Mouse (Mus musculus) myocyte (in vitro differentiated cells): ENCODE measurements around the gene Ccl27a.
"Not testable (repeated sequence)": the region's sequence is repeated elsewhere in the genome, so short reads cannot be mapped to it uniquely, and the experiment has no call there.

Experiments used
- CEBPB ChIP-seq: IDR thresholded peaks from 2 replicates; pipeline ENCODE4 v1.6.1; 2011; ENCODE audit warnings: mild to moderate bottlenecking, moderate library complexity; ENCODE audit not compliant: poor library complexity, insufficient read depth, severe bottlenecking
- E2F4 ChIP-seq: IDR thresholded peaks from one replicate; pipeline ENCODE4 v1.6.1; 2011; ENCODE audit warnings: mild to moderate bottlenecking, control low read depth, moderate library complexity; ENCODE audit not compliant: insufficient read depth
- MAX ChIP-seq: IDR thresholded peaks from one replicate; pipeline ENCODE4 v1.6.1; 2011; ENCODE audit warnings: low read depth, mild to moderate bottlenecking, control low read depth
- MYOD1 ChIP-seq, 3 experiments: IDR thresholded peaks; one replicate each; pipeline ENCODE4 v1.6.1; 2011; ENCODE audit warnings: control low read depth in 2 of 3, low read depth in 2 of 3, mild to moderate bottlenecking in 2 of 3, moderate library complexity in 1 of 3; ENCODE audit not compliant: insufficient read length in 2 of 3, control insufficient read depth in 1 of 3
- MYOG ChIP-seq, 3 experiments: IDR thresholded peaks; one replicate each; pipeline ENCODE4 v1.6.1; 2011; ENCODE audit warnings: control low read depth in 2 of 3, low read depth in 2 of 3, mild to moderate bottlenecking in 2 of 3; ENCODE audit not compliant: insufficient read length in 2 of 3, control insufficient read depth in 1 of 3, insufficient read depth in 1 of 3
- POLR2A ChIP-seq: IDR thresholded peaks from one replicate; pipeline ENCODE4 v1.6.1; 2011; ENCODE audit warnings: low read depth, mild to moderate bottlenecking, control low read depth, moderate library complexity; ENCODE audit not compliant: insufficient read length
- POLR2AphosphoS2 ChIP-seq: IDR thresholded peaks from one replicate; pipeline ENCODE4 v1.6.1; 2011; ENCODE audit warnings: low read depth, control low read depth; ENCODE audit not compliant: insufficient read length
- REST ChIP-seq: IDR thresholded peaks from one replicate; pipeline ENCODE4 v1.6.1; 2011; ENCODE audit warnings: mild to moderate bottlenecking, control low read depth, moderate library complexity; ENCODE audit not compliant: insufficient read depth, insufficient read length
- TCF12 ChIP-seq: IDR thresholded peaks from one replicate; pipeline ENCODE4 v1.6.1; 2011; ENCODE audit warnings: mild to moderate bottlenecking, control low read depth; ENCODE audit not compliant: poor library complexity, insufficient read depth, severe bottlenecking
- TCF3 ChIP-seq: IDR thresholded peaks from one replicate; pipeline ENCODE4 v1.6.1; 2011; ENCODE audit warnings: low read depth, control low read depth; ENCODE audit not compliant: insufficient read length
- USF1 ChIP-seq: IDR thresholded peaks from one replicate; pipeline ENCODE4 v1.6.1; 2011; ENCODE audit warnings: low read depth, mild to moderate bottlenecking, control low read depth, moderate library complexity

DNA sequence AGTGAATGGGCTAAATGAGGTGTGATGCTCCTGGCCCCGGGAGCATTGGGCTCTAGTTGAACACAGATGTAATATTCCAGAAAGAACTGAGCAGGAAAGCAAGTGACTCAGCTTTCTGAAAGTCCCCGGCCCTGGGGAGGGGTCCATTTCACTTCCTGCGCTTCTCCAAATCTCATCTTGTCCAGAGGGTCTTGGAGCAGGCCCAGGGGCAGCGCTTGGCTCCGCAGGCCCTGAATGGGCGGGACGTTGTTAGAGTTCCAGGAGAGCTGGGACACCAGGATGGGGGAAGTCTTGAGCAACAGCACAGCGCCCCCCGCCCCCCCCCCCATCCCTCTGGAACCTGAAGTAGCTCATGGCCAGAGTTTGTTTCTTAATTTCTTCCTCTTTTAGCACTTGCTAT lies 7.2 kb upstream of the Ccl27a start:
- not testable (repeated sequence) for TF ChIP-seq MAX; MYOD1 (IDR thresholded peaks at IDR 0.05; ENCODE audit: control insufficient read depth in 1 of 3, insufficient read length in 2 of 3, low read depth in 2 of 3); POLR2A; MYOG (IDR thresholded peaks at IDR 0.05; ENCODE audit: control insufficient read depth in 1 of 3, insufficient read depth in 1 of 3, insufficient read length in 2 of 3, low read depth in 2 of 3); USF1; TCF12; E2F4; POLR2AphosphoS2; CEBPB; TCF3; REST
